Mouse (Mus musculus) CH12.LX (cell line): ENCODE results near the gene Lpcat2b. TPM values are rescaled to one million over a fixed set of nuclear protein-coding genes. Genes with fewer than 3 reads are reported as not detected.
A peak's percentile ranks its signal among the peaks of the same experiment; 100 is the strongest.
"Not testable (repeated sequence)": the region's sequence is repeated elsewhere in the genome, so short reads cannot be mapped to it uniquely, and the experiment has no call there.

Source experiments
- DNase-seq: peaks from one replicate; pipeline ENCODE4 v3.0.0-alpha.2; 2013; ENCODE audit errors: extremely low read depth
- H3K27ac ChIP-seq: 2 replicates; pipeline ENCODE4 v1.5.1; 2012; ENCODE audit warnings: low read depth, mild to moderate bottlenecking, control low read depth, moderate library complexity; ENCODE audit not compliant: insufficient read depth
- H3K27me3 ChIP-seq: replicated peaks from 2 replicates; pipeline ENCODE3; 2012; ENCODE audit warnings: inconsistent platforms
- H3K36me3 ChIP-seq, 2 experiments: replicated peaks in 1 of 2; 2 replicates each; pipeline versions ENCODE3 to v1.6.1; 2012; ENCODE audit warnings: inconsistent platforms in 1 of 2, low read length in 1 of 2, mild to moderate bottlenecking in 1 of 2, mixed read lengths in 1 of 2, moderate library complexity in 1 of 2; ENCODE audit not compliant: control insufficient read depth in 1 of 2, insufficient read depth in 1 of 2
- H3K4me1 ChIP-seq, 2 experiments: 2 replicates each; pipeline ENCODE4 v1.6.1; 2012; ENCODE audit warnings: inconsistent platforms in 1 of 2, moderate library complexity in 1 of 2; ENCODE audit not compliant: insufficient read depth in 2 of 2, control insufficient read depth in 1 of 2
- H3K4me2 ChIP-seq: 2 replicates; pipeline ENCODE4 v1.6.1; 2012; ENCODE audit warnings: low read depth, mild to moderate bottlenecking, control low read depth; ENCODE audit not compliant: poor library complexity, insufficient read depth, severe bottlenecking
- H3K4me3 ChIP-seq, 3 experiments: fragments of 150-350 bp in 1 of 3; sonication (generic) in 1 of 3; replicated peaks in 1 of 3; 2 replicates each; pipeline versions ENCODE3 to v1.5.1; 2011 to 2012; ENCODE audit warnings: low read depth in 2 of 3, low read length in 2 of 3, mild to moderate bottlenecking in 2 of 3, moderate library complexity in 2 of 3, control low read depth in 1 of 3, improper control_type of control experiment in 1 of 3, inconsistent platforms in 1 of 3, mixed read lengths in 1 of 3; ENCODE audit not compliant: poor library complexity in 1 of 3
- H3K79me2 ChIP-seq: replicated peaks from 2 replicates; pipeline ENCODE4 v1.6.1; 2012; ENCODE audit warnings: mild to moderate bottlenecking, moderate library complexity; ENCODE audit not compliant: control insufficient read depth, poor library complexity, insufficient read depth, severe bottlenecking; ENCODE audit errors: extremely low read depth
- H3K9ac ChIP-seq: 2 replicates; pipeline ENCODE4 v1.6.1; 2012; ENCODE audit warnings: low read depth, mild to moderate bottlenecking, control low read depth, moderate library complexity; ENCODE audit not compliant: insufficient read depth
- H3K9me3 ChIP-seq: replicated peaks from 2 replicates; pipeline ENCODE3; 2012; ENCODE audit warnings: low read length, inconsistent platforms, mixed read lengths
- CHD1 ChIP-seq: IDR thresholded peaks from 2 replicates; pipeline ENCODE4 v1.6.1; 2012; ENCODE audit warnings: low read depth, low read length, improper control_type of control experiment, inconsistent platforms
- CHD2 ChIP-seq: IDR thresholded peaks from 2 replicates; pipeline ENCODE4 v1.6.1; 2011; ENCODE audit warnings: low read length, improper control_type of control experiment
- CTCF ChIP-seq, 2 experiments: IDR thresholded peaks in 1 of 2; conservative IDR thresholded peaks in 1 of 2; 2 replicates each; pipeline ENCODE4 v1.5.1; 2011 to 2012; ENCODE audit warnings: low read depth in 2 of 2, low read length in 2 of 2, improper control_type of control experiment in 1 of 2, inconsistent platforms in 1 of 2, mild to moderate bottlenecking in 1 of 2, moderate library complexity in 1 of 2
- E2F4 ChIP-seq: IDR thresholded peaks from 2 replicates; pipeline ENCODE4 v1.6.1; 2011; ENCODE audit warnings: low read depth, low read length, improper control_type of control experiment; ENCODE audit not compliant: insufficient replicate concordance
- EP300 ChIP-seq: IDR thresholded peaks from 2 replicates; pipeline ENCODE4 v1.6.1; 2011; ENCODE audit warnings: low read length, improper control_type of control experiment
- HCFC1 ChIP-seq: IDR thresholded peaks from 2 replicates; pipeline ENCODE4 v1.6.1; 2012; ENCODE audit warnings: low read depth, mild to moderate bottlenecking, inconsistent platforms, low read length, improper control_type of control experiment
- MAZ ChIP-seq: IDR thresholded peaks from 2 replicates; pipeline ENCODE4 v1.6.1; 2012; ENCODE audit warnings: low read depth, mild to moderate bottlenecking, inconsistent platforms, low read length, improper control_type of control experiment, moderate library complexity
- PAX5 ChIP-seq: IDR thresholded peaks from 2 replicates; pipeline ENCODE4 v1.6.1; 2012; ENCODE audit warnings: low read length, inconsistent platforms, mixed read lengths
- POLR2A ChIP-seq: IDR thresholded peaks from 2 replicates; pipeline ENCODE4 v1.6.1; 2011; ENCODE audit warnings: low read depth, mild to moderate bottlenecking, improper control_type of control experiment, low read length
- RAD21 ChIP-seq: IDR thresholded peaks from 2 replicates; pipeline ENCODE4 v1.6.1; 2011; ENCODE audit warnings: low read depth, mild to moderate bottlenecking, low read length, improper control_type of control experiment, moderate library complexity
- RCOR1 ChIP-seq: conservative IDR thresholded peaks from 2 replicates; pipeline ENCODE4 v1.6.1; 2012; ENCODE audit warnings: low read depth, mild to moderate bottlenecking, inconsistent platforms, low read length, improper control_type of control experiment
- TBP ChIP-seq: conservative IDR thresholded peaks from 2 replicates; pipeline ENCODE4 v1.6.1; 2011; ENCODE audit warnings: low read depth, low read length, improper control_type of control experiment
- TCF12 ChIP-seq: IDR thresholded peaks from 2 replicates; pipeline ENCODE4 v1.6.1; 2014; ENCODE audit warnings: low read depth, mild to moderate bottlenecking, inconsistent platforms, low read length, improper control_type of control experiment
- UBTF ChIP-seq: IDR thresholded peaks from 2 replicates; pipeline ENCODE4 v1.6.1; 2012; ENCODE audit warnings: low read depth, mild to moderate bottlenecking, inconsistent platforms, low read length, improper control_type of control experiment, moderate library complexity
- USF1 ChIP-seq: IDR thresholded peaks from 2 replicates; pipeline ENCODE4 v1.6.1; 2014; ENCODE audit warnings: low read depth, mild to moderate bottlenecking, inconsistent platforms, low read length, improper control_type of control experiment
- ZC3H11A ChIP-seq: IDR thresholded peaks from 2 replicates; pipeline ENCODE4 v1.6.1; 2012; ENCODE audit warnings: low read depth, mild to moderate bottlenecking, inconsistent platforms, low read length, improper control_type of control experiment
- dilution Hi-C: fragments of 300-500 bp; cut with MboI; formaldehyde crosslinking; loops from 2 replicates; pipeline ENCODE4 v1.14.3; 2020; ENCODE audit warnings: low sequenced_read_pairs; ENCODE audit not compliant: extremely low pct_unique_long_range_greater_than_20kb, extremely low pct_ligation_motif_present
- in situ Hi-C: fragments of 300-500 bp; cut with MboI; formaldehyde crosslinking; loops from 3 replicates; pipeline ENCODE4 v1.14.3; 2019; ENCODE audit warnings: low sequenced_read_pairs, low pct_ligation_motif_present, low pct_unique_long_range_greater_than_20kb, mixed read lengths
- polyA plus RNA-seq: library from polyadenylated mRNA; unstranded; fragments of >175 nt; gene quantifications from 2 replicates; pipeline ENCODE4 v1.2.1, GENCODE M21; 2012; ENCODE audit warnings: low read depth; ENCODE audit not compliant: insufficient read length
- total RNA-seq, 2 experiments: library from RNA; depleted of rRNA; stranded (reverse); fragments of 300-350 nt in 1 of 2; fragments of >200 nt in 1 of 2; gene quantifications; 2 replicates each; pipeline ENCODE4 v1.2.3; 2012 to 2014

The Lpcat2b gene
- total RNA-seq (2012; rRNA removed) (not detected in 2 replicates), total RNA-seq (2014; rRNA removed) (not detected in 2 replicates), polyA plus RNA-seq (not detected in 2 replicates)

DNA sequence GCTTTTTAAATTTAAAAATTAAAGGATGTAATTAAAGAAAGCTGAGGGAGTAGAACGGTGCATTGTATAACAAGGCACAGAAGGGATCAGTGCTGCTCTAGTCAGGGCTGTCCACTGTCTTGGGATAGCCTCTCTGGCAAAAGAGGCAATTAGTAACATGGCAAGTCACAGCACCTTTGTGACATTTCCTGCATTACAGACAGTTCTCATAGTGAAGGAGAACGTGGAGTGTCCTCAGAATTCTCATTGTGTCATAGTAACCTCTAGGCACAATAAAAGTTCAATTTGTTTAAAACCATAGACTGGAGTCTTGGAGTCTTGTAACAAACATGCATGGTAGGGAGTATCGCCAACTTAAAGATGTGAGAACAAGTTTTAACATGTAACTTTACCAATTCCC, at the start of gene Lpcat2b:
Gene Lpcat2b, plus strand, starts transcription at position 301 of the 400 bp plus-strand sequence.
- dilution Hi-C loops, result no loop called here
- Histone ChIP-seq H3K9me3 (no peaks in the 10 kb centered on the region), H3K36me3 (no peaks in the 10 kb centered on the region), H3K79me2 (no peaks in the 10 kb centered on the region)
- DNase-seq, result no peak
- TF ChIP-seq CHD2 (no peak), HCFC1 (no peak), E2F4 (no peak), TCF12 (no peak), EP300 (no peak), POLR2A (no peak), RAD21 (no peak), CTCF (conservative IDR thresholded peaks at IDR 0.05 in 1 of 2, IDR thresholded peaks at IDR 0.05 in 1 of 2; ENCODE audit: low read depth in 2 of 2, low read length in 2 of 2) (no peak), TBP (no peak), UBTF (no peak), ZC3H11A (no peak), RCOR1 (no peak), MAZ (no peak), CHD1 (no peak), PAX5 (no peak), USF1 (no peak)
- TF ChIP-seq, all 38 proteins: peak for 0
- H3K4me2 ChIP-seq, result peak within 1 kb of the TSS; percentile 62
- H3K27me3 ChIP-seq, result no peaks in the 10 kb centered on the region
- H3K27ac ChIP-seq, result no peak within 1 kb of the TSS
- in situ Hi-C loops, result no loop called here
- H3K4me1 ChIP-seq, result peaks cover 5 to 6% of the 10 kb centered on the region in 2 experiments; a peak in 3 of 4 replicates
- H3K9ac ChIP-seq, result no peak within 1 kb of the TSS; the same call in 1 of the 2 replicates
- no peak within 1 kb of the TSS for H3K4me3 ChIP-seq

DNA sequence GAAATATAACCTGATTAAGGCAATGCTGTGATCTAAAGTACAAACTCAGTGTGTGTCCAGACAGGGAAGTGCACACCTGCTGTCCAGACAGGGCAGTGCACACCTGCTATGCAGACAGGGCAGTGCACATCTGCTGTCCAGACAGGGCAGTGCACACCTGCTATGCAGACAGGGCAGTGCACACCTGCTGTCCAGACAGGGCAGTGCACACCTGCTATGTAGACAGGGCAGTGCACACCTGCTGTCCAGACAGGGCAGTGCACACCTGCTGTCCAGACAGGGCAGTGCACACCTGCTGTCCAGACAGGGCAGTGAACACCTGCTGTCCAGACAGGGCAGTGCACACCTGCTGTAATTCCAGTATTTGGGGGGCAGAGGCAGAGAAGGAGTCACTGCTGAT, 44.9 kb upstream of the Lpcat2b start:
- H3K27me3 ChIP-seq, H3K9ac ChIP-seq, H3K4me1 ChIP-seq, H3K4me3 ChIP-seq, DNase-seq, H3K9me3 ChIP-seq, dilution Hi-C loops, H3K4me2 ChIP-seq, H3K36me3 ChIP-seq, H3K27ac ChIP-seq, in situ Hi-C loops, H3K79me2 ChIP-seq: not testable (repeated sequence)
- 0 out of 2 replicates have a peak, but pooled peaks have one; percentile 14 for TF ChIP-seq TCF12
